Mouse (Mus musculus): ENCODE measurements around the gene Nkd1. TPM values are rescaled to one million over a fixed set of nuclear protein-coding genes. Genes with fewer than 3 reads are reported as not detected.

Nkd1 gene
- polyA plus RNA-seq, 1 experiment, result 0.11 TPM

- TF ChIP-seq CEBPB (IDR thresholded peaks at IDR 0.05; ENCODE audit: insufficient read depth, poor library complexity, severe bottlenecking), result no peak
- TF ChIP-seq USF1 (IDR thresholded peaks at IDR 0.05; ENCODE audit: low read depth), result no peak
- TF ChIP-seq SRF (IDR thresholded peaks at IDR 0.05; ENCODE audit: control insufficient read depth, insufficient read length, low read depth), result no peak
- no peak for TF ChIP-seq MAX (IDR thresholded peaks at IDR 0.05; ENCODE audit: low read depth)
- TF ChIP-seq TCF3 (IDR thresholded peaks at IDR 0.05; ENCODE audit: insufficient read length, low read depth), result no peak
- TF ChIP-seq REST (IDR thresholded peaks at IDR 0.05; ENCODE audit: insufficient read depth, insufficient read length), result no peak
- no peak for TF ChIP-seq POLR2AphosphoS2 (IDR thresholded peaks at IDR 0.05; ENCODE audit: insufficient read length, low read depth)
- no peak for TF ChIP-seq E2F4 (IDR thresholded peaks at IDR 0.05; ENCODE audit: insufficient read depth)
- Histone ChIP-seq H3ac (ENCODE audit: control insufficient read depth, insufficient read length) (no peak overlapping the region), H3K36me3 (ENCODE audit: control insufficient read depth, insufficient read depth) (no peaks in the 10 kb centered on the region), H3K27me3 (ENCODE audit: control insufficient read depth, insufficient read depth, insufficient read length) (peaks cover 47% of the 10 kb centered on the region), H3K4me3 (no peak overlapping the region), H3K79me2 (ENCODE audit: control insufficient read depth, insufficient read depth) (no peaks in the 10 kb centered on the region), H3K4me2 (ENCODE audit: low read depth) (no peak overlapping the region)
Observed at GRCm38 (mm10) chr8:88518047-88518446, 3.1 kb upstream of the Nkd1 start.

- Histone ChIP-seq H3K36me3 (ENCODE audit: control insufficient read depth, insufficient read depth) (no peaks in the 10 kb centered on the region), H3K79me2 (ENCODE audit: control insufficient read depth, insufficient read depth) (no peaks in the 10 kb centered on the region), H3K27me3 (ENCODE audit: control insufficient read depth, insufficient read depth, insufficient read length) (peaks cover 54% of the 10 kb centered on the region), H3K4me2 (ENCODE audit: low read depth) (no peak overlapping the region), H3ac (ENCODE audit: control insufficient read depth, insufficient read length) (no peak overlapping the region), H3K4me3 (no peak overlapping the region)
- no peak for TF ChIP-seq TCF12 (IDR thresholded peaks at IDR 0.05; ENCODE audit: insufficient read depth, poor library complexity, severe bottlenecking)
- TF ChIP-seq E2F4 (IDR thresholded peaks at IDR 0.05; ENCODE audit: insufficient read depth), result no peak
- no peak for TF ChIP-seq REST (IDR thresholded peaks at IDR 0.05; ENCODE audit: insufficient read depth, insufficient read length)
Observed at GRCm38 (mm10) chr8:88520381-88520780, 773 bp upstream of the Nkd1 start.

GRCm38 (mm10) chr8:88521541-88522414 lies 624 bp downstream of the Nkd1 start:
- TF ChIP-seq MAX (IDR thresholded peaks at IDR 0.05; ENCODE audit: low read depth) (no peak), TCF12 (IDR thresholded peaks at IDR 0.05; ENCODE audit: insufficient read depth, poor library complexity, severe bottlenecking) (no peak), TCF3 (IDR thresholded peaks at IDR 0.05; ENCODE audit: insufficient read length, low read depth) (no peak), MYOD1 (IDR thresholded peaks at IDR 0.05; ENCODE audit: control insufficient read depth in 1 of 3, insufficient read length in 2 of 3, low read depth in 2 of 3) (no peak)
- H3K36me3 ChIP-seq (ENCODE audit: control insufficient read depth, insufficient read depth), result no peaks in the 10 kb centered on the region
- H3K27me3 ChIP-seq (ENCODE audit: control insufficient read depth, insufficient read depth, insufficient read length), result peaks cover 67% of the 10 kb centered on the region
- H3K4me3 ChIP-seq, result no peak overlapping the region
- H3ac ChIP-seq (ENCODE audit: control insufficient read depth, insufficient read length), result no peak overlapping the region
- no peaks in the 10 kb centered on the region for H3K79me2 ChIP-seq (ENCODE audit: control insufficient read depth, insufficient read depth)
- no peak overlapping the region for H3K4me2 ChIP-seq (ENCODE audit: low read depth)

GRCm38 (mm10) chr8:88522433-88523030 lies 1.4 kb downstream of the Nkd1 start:
- H3K36me3 ChIP-seq (ENCODE audit: control insufficient read depth, insufficient read depth), result no peaks in the 10 kb centered on the region

GRCm38 (mm10) chr8:88523621-88524020 lies 2.5 kb downstream of the Nkd1 start:
- no peak for TF ChIP-seq REST (IDR thresholded peaks at IDR 0.05; ENCODE audit: insufficient read depth, insufficient read length)
- no peak for TF ChIP-seq POLR2AphosphoS2 (IDR thresholded peaks at IDR 0.05; ENCODE audit: insufficient read length, low read depth)
- no peak for TF ChIP-seq MYOD1 (IDR thresholded peaks at IDR 0.05; ENCODE audit: control insufficient read depth in 1 of 3, insufficient read length in 2 of 3, low read depth in 2 of 3)
- no peak for TF ChIP-seq E2F4 (IDR thresholded peaks at IDR 0.05; ENCODE audit: insufficient read depth)
- TF ChIP-seq POLR2A (IDR thresholded peaks at IDR 0.05; ENCODE audit: insufficient read length, low read depth), result no peak
- no peak overlapping the region for H3K4me3 ChIP-seq
- peaks cover 81% of the 10 kb centered on the region for H3K27me3 ChIP-seq (ENCODE audit: control insufficient read depth, insufficient read depth, insufficient read length)
- no peak overlapping the region for H3ac ChIP-seq (ENCODE audit: control insufficient read depth, insufficient read length)
- H3K36me3 ChIP-seq (ENCODE audit: control insufficient read depth, insufficient read depth), result no peaks in the 10 kb centered on the region
- H3K4me2 ChIP-seq (ENCODE audit: low read depth), result no peak overlapping the region
- no peaks in the 10 kb centered on the region for H3K79me2 ChIP-seq (ENCODE audit: control insufficient read depth, insufficient read depth)

More at GRCm38 (mm10) chr8:88522433-88523030, 1.4 kb downstream of the Nkd1 start:
- H3K79me2 ChIP-seq (ENCODE audit: control insufficient read depth, insufficient read depth), result no peaks in the 10 kb centered on the region
- no peak for TF ChIP-seq TCF12 (IDR thresholded peaks at IDR 0.05; ENCODE audit: insufficient read depth, poor library complexity, severe bottlenecking)
- TF ChIP-seq CEBPB (IDR thresholded peaks at IDR 0.05; ENCODE audit: insufficient read depth, poor library complexity, severe bottlenecking), result no peak
- no peak for TF ChIP-seq MYOG (IDR thresholded peaks at IDR 0.05; ENCODE audit: control insufficient read depth in 1 of 3, insufficient read depth in 1 of 3, insufficient read length in 2 of 3, low read depth in 2 of 3)
- TF ChIP-seq E2F4 (IDR thresholded peaks at IDR 0.05; ENCODE audit: insufficient read depth), result no peak
- no peak for TF ChIP-seq TCF3 (IDR thresholded peaks at IDR 0.05; ENCODE audit: insufficient read length, low read depth)
- no peak overlapping the region for H3K4me3 ChIP-seq
- no peak overlapping the region for H3K4me2 ChIP-seq (ENCODE audit: low read depth)
- no peak overlapping the region for H3ac ChIP-seq (ENCODE audit: control insufficient read depth, insufficient read length)
- H3K27me3 ChIP-seq (ENCODE audit: control insufficient read depth, insufficient read depth, insufficient read length), result peaks cover 74% of the 10 kb centered on the region
